Mouse (Mus musculus) left cerebral cortex, adult 9 months (tissue): Measurements from ENCODE around the gene Rhobtb1.

Source experiments
- DNase-seq, 2 experiments: peaks; one replicate each; pipeline ENCODE4 v3.0.0; 2022; ENCODE audit warnings: low spot score in 2 of 2

Gene Rhobtb1

GRCm38 (mm10) chr10:69163216-69163615 is 12.0 kb downstream of the Rhobtb1 start:
- DNase-seq, result no peak

GRCm38 (mm10) chr10:69165125-69165524 is 13.9 kb downstream of the Rhobtb1 start:
- no peak for DNase-seq

GRCm38 (mm10) chr10:69165847-69166246 is 14.6 kb downstream of the Rhobtb1 start:
- DNase-seq, result no peak

- DNase-seq, result no peak
Measured at GRCm38 (mm10) chr10:69166514-69166913, 15.3 kb downstream of the Rhobtb1 start.

GRCm38 (mm10) chr10:69172412-69172811 is 21.2 kb downstream of the Rhobtb1 start:
- DNase-seq, result no peak

- no peak for DNase-seq
Measured at GRCm38 (mm10) chr10:69176116-69176515, 24.9 kb downstream of the Rhobtb1 start.

- no peak for DNase-seq
Measured at GRCm38 (mm10) chr10:69179341-69179740, 28.1 kb downstream of the Rhobtb1 start.

- no peak for DNase-seq
Measured at GRCm38 (mm10) chr10:69180997-69181396, 29.8 kb downstream of the Rhobtb1 start.

GRCm38 (mm10) chr10:69184903-69185302 is 33.7 kb downstream of the Rhobtb1 start:
- no peak for DNase-seq

GRCm38 (mm10) chr10:69185431-69185830 is 34.2 kb downstream of the Rhobtb1 start:
- no peak for DNase-seq

- peak; percentile 39 to 64 for DNase-seq
Measured at GRCm38 (mm10) chr10:69185894-69186893, 35.0 kb downstream of the Rhobtb1 start.

GRCm38 (mm10) chr10:69187773-69188443 is 36.7 kb downstream of the Rhobtb1 start:
- no peak for DNase-seq

- DNase-seq, result no peak
Measured at GRCm38 (mm10) chr10:69190434-69191160, 39.4 kb downstream of the Rhobtb1 start.

- DNase-seq, result no peak
Measured at GRCm38 (mm10) chr10:69192266-69192665, 41.0 kb downstream of the Rhobtb1 start.

- no peak for DNase-seq
Measured at GRCm38 (mm10) chr10:69193721-69194120, 42.5 kb downstream of the Rhobtb1 start.

- no peak for DNase-seq
Measured at GRCm38 (mm10) chr10:69204677-69205400, 53.6 kb downstream of the Rhobtb1 start.

GRCm38 (mm10) chr10:69206081-69206480 is 54.8 kb downstream of the Rhobtb1 start:
- no peak for DNase-seq

GRCm38 (mm10) chr10:69207481-69207880 is 56.2 kb downstream of the Rhobtb1 start:
- no peak for DNase-seq

GRCm38 (mm10) chr10:69207981-69208630 is 56.9 kb downstream of the Rhobtb1 start:
- no peak for DNase-seq

- no peak for DNase-seq
Measured at GRCm38 (mm10) chr10:69208705-69209104, 57.5 kb downstream of the Rhobtb1 start.

GRCm38 (mm10) chr10:69210006-69210405 is 58.8 kb downstream of the Rhobtb1 start:
- DNase-seq, result no peak
